Mouse (Mus musculus): ENCODE measurements at regions not wholly inside any gene's neighbourhood (a gene's known extent, or its start where the extent isn't known, plus 50 kb on each side); places are given as distances from the start of the nearest gene placed in this dataset.

DNA sequence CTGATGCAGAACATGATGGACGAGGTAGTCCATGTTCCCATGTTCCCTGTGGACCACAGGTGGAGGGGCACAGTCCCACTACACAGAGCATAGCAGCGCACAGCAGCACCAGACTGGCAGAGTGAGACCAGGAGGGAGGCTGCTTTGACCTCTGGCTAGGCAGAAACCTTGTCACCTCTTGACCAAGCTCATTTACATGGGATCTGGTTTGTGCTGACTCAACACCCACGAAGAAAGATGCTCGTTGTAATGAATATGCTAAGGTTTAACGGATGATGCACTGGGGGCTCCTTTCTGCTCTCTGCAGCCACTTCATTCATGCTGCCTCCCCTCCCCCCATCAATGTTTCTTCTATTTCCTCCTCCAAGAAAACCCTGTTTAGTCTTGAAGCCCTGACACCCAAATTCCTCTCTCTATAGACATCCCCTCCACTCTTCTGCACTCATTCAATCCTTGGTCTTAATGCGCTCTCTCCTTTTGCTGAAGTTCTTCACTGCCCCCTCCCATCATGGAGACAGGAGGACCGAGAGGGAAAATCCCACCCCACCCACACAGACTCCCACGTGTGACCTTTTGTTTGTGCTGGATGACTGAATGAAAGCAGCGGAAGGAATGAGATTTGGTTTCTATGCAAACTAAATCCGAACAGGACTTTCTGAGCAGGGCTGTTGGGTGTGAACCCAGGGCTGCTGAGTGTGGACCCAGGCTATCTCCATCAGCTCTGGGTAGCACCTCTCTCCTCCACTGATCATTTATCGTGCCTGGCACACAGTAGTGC is 156.6 kb upstream of the Spdye4c start:
- TF ChIP-seq MAFK (IDR thresholded peaks at IDR 0.05; ENCODE audit: insufficient read depth, low read depth, low read length) (peak; percentile 49; the same call in 1 of the 2 replicates), ZC3H11A (IDR thresholded peaks at IDR 0.05; ENCODE audit: borderline replicate concordance, low read depth, low read length) (no peak), CHD2 (IDR thresholded peaks at IDR 0.05; ENCODE audit: low read depth, low read length) (no peak), HCFC1 (IDR thresholded peaks at IDR 0.05; ENCODE audit: borderline replicate concordance, insufficient read depth, low read length) (no peak)
